Mouse (Mus musculus) kidney, adult 18-20 months (tissue): ENCODE results near the gene Zfp526.

Experiments
- DNase-seq: peaks from one replicate; pipeline ENCODE4 v3.0.0; 2021

Zfp526 gene

DNA sequence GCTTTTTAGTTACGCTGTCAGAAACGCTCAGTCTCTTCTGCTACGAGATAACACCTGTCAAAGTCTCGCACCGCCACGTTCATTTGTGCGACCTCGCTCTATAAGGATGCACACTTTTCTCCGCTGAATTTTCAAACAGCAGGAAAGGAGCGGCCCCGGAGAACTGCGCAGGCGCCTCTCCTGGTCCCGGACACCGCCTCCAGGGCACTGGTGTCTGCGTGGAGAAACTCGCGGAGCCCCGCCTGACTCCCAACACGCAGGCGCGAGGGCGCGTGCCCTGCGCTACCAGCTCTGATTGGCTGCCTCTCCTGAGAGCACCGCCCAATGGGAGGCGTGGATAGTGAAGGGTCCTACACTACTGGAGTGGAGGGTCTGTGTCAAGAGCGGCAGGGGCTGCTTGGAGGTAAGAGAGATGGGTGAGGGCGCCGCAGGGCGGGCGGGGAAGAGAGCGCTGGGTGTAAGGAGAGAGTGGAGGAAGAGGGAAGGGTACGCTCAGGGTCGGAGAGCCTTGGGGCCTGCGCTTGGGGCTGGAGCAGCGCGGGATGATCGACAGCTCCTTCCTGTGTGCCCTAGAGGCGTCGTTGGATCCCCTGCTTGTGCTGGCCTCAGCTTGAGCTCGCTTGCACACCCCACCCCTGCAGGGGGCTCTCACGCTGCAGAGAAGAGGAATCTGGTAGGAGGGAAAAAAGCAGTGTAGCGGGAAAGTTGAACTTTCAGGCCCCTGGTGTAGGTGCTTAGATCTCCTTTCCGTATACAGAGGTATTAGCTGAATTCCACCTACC is at the start of gene Zfp526:
Gene Zfp526, plus strand, starts transcription at position 324 of the 782 bp plus-strand sequence.
- DNase-seq, result peak; percentile 98

DNA sequence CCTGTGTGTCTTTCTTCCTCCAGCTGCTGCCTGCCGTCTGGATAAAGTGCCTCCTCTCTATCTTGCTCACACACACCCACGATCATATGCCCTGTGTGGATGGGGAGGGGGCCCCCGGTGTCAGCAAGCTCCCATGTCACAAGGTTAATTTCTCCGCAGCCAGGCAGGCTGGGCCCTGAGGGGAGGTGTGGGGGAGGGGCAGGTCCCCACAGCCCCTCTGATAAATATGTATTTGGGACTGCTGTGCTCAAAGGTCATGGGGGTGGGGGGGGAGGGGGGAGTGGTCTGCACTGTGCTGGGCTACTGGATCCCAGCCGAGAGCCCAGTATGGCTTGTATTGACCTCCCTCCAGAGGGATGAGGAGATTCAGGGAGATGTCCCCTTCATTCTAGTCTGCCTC is 48.6 kb upstream of the Zfp526 start:
- DNase-seq, result no peak

DNA sequence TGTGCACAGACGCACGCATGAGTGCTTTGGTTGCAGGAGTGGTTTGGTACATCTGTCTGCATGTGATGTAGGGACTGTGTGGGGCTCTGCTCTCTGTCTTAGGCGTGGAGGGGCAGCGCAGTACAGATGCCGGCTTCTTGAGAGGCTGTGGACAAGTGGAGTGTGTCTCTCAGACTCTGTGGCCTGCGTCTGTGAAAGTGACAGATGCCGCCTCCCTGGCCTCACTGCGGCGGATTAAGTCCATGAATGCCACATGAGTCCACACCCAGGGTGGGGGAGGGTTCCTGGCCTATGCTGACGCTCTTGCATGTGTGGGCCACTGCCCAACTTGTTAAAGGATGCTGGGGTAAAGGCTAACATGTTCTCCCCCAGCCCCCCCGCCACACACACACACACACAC is 46.9 kb upstream of the Zfp526 start:
- DNase-seq, result no peak

DNA sequence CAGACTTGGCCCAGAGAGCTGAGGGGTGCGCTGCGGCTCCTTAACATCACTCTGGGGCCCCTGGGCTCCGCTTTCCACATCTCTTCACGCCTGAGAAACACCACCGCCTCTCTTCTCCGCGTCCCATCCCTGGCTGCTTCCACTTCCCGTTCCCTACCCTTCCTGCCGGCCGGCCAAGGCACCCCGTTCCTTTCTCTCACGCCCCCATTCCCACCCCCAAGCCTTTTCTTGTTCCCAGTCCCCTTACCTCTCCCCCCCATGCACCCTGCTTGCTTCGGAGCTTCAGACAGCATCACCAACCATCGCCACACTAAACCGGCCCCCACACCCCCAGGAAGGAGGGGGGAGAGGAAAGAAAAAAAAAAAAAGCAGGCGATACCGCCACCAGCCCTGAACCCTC is 42.9 kb upstream of the Zfp526 start:
- no peak for DNase-seq

DNA sequence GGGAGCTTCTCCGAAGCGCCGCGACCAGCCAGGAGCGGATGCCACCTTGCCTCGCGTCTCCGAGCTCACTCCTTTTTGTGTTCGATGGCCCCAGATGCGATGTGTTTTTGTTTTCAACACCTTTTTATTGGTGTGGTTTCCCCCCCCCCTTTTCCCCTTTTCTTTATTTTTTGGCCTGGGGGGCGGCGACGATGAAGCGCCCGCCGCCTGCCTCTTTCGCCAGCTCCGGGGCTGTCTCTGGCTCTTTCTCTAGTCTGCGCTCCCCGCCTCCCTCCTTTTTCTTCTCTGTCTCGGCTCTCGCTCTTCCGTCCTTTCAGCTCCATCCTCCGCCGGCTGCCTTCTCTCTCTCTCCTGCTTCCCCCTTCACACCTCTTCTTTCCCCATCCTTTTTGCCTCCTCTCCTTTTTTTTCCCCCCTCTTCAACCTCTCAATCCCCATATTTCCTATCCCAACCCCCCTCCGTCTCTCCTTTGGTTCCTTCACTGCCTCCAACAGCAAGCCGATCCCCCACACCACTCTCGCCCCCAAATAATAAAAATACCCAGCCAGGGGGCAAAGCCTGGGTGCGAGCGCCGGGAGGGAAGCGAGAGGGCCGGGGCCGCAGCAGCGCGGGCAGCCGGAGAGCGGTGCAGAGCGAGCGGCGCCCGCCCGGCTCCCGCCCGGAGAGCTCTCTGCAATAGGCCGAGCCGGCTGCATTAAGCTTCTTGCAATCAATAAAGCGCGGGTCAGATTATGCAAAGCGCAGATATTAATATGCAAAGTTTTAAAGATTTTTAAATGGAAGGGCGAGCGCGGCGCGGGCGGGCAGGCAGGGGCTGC is 42.2 kb upstream of the Zfp526 start:
- no peak for DNase-seq

DNA sequence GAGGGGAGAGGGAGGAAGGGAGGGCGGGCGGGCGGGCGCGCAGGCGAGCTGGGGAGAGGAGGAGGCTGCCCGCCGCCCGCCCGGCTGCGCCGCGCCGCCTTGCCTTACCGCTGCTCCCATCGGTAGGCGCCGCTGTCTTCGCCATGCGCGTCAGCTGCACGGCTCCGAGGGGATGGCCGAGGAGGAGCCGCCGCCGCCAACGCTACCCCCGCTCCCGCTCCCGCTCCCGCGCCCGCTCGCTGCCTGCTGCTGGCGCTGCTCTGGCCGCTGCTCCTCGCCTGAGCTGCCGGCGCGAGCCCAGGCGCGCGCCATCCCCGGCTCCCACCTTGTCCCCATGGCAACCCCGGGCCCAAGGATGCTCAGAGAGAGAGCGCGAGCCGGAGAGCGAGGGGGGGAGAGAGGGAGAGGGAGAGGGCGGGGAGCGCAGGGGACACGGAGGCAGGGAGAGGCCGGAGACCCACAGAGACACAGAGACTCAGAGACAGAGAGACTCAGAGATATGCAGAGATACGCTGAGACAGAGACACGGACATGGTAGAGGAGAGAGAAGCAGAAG is 41.5 kb upstream of the Zfp526 start, which contains the start of gene Pou2f2:
Gene Pou2f2, minus strand, starts transcription at position 121 of the 556 bp plus-strand sequence.
- DNase-seq, result peak; percentile 60

DNA sequence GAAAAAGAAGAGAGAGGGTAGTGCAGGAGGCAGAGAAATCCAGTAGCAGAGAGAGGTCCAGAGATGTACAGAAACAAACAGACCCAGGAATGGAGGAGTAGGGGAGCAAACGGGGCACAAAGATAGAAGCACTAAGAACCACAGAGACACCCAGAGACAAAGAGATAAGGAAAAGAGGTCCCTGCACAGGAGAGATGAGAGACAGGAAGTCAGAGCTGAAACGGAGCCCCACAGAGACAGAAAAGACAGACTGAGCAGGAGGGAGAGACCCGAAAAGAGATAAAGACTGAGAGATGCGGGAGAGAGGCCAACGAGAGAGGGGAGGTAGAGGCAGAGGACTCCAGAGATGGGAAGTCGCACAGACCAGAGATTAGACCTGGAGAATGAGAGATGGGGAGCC is 40.7 kb upstream of the Zfp526 start:
- no peak for DNase-seq

DNA sequence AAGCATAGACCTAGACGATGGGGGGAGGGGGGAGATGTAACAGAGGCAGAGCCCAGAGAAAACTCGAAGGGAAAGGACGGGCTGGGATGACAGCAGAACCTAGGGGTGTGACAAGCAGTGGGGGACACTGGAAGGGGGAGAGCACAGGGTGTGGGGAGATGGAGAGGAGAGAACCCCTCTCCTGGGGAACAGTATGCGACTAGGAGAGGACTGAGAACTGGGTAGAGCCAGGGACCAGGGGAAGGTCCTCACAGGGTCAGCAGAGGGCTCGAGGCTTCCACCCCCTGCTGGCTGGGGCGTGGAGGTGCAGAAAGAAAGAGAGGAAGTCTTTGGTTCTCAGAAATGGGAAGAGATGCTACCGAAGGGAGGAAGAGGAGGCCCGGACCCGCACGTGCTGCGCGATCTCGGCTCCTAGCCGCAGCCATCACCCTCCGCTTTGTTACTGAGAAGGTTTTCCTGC is 39.9 kb upstream of the Zfp526 start:
- DNase-seq, result peak; percentile 21

DNA sequence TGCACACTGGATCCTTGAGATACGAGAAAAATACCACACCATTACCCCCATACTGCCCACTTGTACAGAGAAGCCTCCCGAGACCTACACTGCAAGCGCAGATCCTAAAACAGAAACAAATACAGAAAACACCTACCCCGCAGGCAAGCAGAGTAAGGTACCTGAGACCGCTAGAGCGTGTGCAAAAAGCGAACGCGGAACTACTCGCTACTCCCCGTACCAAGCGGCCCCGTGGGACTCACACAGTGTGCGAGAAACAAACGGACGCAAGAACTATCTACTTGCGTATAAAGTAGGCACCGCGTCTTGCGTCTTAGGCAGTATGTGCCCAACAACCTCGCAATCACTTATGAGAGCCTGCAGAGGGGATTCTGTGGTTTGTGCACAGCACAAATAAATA is 39.4 kb upstream of the Zfp526 start:
- DNase-seq, result no peak

DNA sequence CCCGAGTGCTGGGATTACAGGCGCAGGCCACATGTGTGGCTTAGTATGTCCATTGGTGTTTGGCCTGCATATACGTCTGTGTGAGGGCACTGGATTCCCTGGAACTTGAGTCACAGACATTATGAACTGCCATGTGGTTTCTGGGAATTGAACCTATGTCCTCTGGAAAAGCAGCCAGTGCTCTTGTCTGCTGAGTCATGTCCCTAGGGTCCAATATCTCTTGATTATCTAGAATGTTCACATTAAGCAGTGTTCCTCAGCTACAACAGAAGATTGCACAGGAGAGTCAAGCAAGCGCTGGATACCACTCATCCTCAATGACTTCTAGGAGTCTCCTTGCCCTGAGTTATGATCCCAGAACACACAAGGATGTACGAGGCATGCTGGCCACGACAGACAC is 37.1 kb upstream of the Zfp526 start:
- no peak for DNase-seq

DNA sequence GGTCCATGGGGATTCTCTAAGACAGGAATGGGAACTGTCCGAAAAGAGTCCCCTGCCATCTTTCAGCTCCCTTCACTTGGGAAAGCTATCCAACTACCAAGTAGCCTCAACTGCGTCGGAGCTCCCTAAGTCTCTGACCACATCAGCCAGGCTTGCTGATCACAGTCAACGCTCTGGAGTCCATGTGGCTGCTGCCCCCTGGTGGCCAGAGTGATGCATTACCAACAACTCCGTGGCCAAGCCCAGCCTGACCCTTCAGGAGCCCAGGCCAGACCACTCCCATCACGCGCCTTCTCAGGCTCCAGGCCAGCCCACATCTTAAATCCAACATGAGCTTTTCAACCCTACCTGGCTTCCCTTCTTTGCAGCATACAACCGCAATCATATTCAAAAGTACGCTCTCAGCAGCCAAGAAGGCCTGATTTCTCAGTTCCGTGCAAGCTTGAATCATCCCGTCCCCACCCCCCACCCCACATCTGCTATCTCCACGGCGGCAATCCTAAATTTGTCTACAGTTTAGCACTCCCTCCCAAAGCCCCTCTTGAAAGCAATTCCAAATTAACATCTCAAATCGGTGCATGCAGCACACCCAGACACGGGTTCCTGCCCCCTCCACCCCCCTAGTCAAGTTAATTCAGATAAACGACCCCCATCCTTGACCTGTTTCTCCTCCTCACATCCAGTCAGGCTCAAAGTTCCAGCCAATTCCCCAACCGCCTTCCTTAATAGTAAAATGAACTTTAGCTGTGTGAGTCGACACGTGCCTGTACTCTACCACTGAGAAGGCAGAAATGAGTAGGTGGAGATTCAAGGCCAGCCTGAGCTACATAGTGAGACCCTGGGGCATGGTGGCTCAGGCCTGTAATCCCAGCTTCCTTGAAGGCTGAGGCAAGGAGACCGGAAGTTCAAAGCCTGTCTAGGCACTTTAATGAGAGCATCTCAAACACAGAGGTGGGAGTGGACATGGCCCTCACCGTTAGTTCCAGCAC is 33.3 kb upstream of the Zfp526 start:
- DNase-seq, result peak; percentile 84

DNA sequence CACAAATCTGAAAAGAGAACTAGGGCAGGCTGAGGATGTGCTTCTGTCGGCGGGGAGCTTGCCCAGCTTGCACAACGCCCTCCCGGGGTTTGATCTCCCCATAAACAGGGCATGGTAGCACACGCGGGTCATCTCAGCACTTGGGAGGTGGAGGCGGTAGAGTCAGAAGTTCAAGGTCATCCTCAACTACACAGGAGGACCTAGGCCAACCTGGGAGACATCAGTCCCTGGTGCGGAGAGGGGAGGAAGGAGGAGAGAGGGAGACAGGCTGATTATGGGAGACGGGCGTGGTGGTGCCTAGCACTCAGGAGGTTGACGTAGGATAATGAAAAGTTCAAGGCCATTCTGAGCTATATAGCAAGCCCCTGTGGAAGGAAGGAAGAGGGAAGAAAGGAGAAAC is 30.4 kb upstream of the Zfp526 start:
- DNase-seq, result no peak

DNA sequence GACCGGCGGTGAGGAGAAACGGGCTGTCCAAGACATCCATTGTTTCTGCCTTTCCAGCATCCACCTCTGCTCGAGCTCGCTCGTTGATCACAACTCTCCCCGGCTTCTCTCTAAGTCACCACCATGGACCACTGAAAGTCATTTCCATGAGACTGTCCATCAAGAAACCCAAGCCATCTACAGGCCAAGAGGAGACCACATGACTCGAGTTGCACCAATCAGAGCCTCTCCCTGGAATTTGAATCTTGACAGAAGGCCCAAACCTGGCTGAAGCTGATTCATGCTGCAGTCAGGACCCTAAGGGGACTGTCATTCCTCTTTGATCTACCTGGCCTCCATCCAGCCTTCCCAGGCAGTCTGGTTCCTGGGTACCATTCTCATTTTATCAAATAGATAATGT is 29.1 kb upstream of the Zfp526 start:
- no peak for DNase-seq

DNA sequence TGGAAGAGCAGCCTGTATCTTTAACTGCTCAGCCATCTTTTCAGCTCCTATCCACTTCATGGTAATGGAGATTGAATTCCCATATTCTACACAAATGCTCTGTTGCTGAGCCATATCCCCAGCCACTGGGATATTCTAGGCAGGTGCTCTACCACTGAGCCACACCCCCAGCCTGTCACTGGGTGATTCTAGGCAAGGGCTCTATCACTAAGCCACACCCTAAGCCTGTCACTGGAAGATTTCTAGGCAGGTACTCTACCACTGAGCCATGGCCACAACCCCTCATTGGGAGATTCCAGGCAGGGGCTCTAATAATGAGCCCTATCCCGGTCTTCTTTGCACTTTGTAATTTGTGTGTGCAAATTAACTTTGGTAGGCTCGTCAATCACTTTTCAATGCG is 26.1 kb upstream of the Zfp526 start:
- no peak for DNase-seq

DNA sequence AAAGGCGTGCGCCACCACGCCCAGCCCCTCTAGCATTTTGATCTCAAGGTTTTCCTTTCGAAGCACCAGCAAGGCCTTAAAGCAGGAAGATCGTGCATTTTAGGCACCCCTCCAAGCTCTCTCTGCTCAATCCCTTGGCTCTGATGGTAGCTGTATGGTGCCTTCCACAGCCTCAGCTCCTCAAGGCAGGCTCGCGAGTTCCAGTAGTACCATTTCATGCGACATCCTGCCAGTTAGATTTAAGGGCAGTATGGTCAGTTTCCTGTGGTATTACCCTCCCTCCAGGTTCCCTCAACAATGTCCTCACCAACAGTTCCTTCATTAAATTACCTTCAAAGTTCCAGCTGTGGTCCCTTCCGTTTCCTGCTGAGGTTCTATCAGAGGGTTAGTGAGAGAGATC is 25.1 kb upstream of the Zfp526 start:
- no peak for DNase-seq

DNA sequence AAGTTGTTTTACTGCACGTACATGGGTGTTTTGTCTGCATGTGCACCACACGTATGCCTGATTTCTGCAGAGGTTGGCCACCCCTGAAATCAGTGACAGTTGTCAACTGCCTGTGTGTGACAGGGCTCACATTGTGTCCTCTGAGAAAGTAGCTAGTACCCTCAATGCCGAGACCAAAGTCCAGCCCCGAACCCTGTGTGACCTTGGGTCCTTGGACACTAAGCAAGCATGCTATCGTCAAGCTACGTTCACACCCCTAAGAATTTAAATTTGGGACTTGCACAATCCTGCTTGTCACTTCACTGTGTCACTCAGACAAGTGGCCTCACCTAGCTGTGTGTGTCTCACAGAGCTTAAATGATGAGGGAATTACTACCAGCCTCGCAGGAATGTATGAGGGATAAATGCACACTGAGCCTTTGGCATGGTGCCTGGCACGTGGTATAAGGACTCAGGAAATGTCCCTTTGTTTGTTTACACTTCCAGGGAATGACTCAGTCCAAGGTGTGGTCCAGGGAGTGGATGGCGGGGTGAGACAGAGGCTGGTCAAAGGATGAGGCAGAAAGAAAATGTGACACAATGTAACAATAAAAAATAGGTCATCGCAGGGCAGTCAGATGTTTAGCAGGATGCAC is 23.7 kb upstream of the Zfp526 start:
- peak; percentile 25 for DNase-seq

DNA sequence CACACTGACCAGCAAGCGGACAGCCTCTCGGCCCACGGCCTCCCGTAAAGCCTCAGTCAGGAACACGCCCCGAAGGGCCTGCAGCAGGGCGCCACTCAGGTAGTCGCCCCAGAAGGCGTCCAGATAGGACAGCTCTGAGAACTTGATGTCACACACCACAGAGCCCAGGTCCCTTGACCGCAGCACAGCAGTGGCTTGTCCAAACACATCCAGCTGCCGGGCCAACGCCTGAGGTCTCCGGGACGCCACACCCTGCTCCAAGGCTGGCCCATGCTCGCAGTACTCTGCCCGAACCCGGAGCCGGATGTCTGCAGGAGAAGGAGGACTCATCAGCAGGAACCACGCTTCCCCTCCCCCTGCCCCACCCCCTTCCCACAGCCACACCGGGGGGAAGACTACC is 17.6 kb upstream of the Zfp526 start:
- no peak for DNase-seq

DNA sequence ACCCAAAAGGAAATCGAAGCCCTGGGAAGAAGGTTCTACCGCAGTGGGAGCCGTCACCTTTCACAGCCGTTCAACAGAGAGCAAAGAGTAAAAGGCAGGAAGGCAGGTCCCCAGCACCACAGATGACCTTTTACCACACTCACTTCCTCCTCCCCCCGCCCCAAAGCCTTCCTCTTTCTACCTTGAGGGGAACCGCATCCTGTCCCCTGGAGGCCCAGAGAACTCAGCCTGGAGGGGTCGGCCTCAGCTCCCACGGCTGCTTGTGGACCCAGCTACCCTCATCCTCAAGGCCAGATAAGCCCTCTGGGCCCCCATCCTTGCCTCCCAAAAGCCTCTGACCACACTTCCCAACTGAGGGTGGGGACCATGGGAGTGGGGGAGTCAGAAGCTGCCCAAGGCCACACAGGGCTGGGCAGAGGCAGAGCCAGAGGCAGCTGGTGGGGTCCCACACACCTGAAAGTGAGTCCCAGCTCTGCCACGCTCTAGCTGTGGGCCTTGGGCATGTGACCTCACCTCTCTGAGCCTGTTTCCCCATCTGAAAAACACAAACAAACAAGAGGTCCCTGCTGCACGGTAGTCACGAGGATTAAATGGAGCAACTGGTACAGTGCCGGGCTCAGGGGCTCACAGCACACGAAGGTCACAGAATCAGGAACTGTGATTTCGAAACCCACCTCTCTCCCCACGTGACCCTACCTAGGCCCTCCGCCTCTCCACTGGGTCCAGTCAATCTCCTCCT is 15.7 kb upstream of the Zfp526 start:
- DNase-seq, result no peak

DNA sequence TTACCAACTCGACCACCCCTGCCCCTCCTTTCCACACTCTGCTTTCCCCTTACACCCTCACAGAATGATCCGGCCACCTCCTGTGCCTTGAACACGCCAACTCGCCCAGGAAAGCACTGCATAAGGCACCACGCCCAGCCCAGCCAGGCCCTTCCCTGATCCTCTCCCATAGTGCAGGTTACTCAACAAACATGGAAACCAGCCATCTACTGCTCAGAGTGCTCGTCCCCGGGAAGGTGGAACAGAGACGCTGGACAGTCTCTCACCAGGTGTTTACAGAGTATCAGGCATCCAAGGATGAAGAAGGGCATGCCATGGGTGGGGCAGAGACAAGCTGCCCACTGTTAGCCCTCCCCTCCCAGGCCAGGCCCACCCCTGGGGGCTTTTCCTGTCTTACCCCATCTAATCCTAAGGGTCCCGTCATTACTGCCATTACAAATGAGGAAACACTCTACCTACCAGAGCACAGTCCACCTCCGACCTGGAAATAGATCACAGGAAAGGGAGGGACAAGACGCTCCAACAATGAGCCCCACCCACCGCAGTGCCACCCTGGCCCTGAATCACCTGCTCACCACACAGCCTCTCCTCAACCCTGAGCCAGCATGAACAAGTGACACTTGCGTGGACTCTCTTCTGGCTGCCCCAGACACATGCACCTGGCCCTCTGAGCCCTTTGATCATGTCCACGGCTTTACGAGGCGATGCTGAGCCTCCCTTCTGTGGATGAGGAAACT is 15.0 kb upstream of the Zfp526 start:
- DNase-seq, result no peak

DNA sequence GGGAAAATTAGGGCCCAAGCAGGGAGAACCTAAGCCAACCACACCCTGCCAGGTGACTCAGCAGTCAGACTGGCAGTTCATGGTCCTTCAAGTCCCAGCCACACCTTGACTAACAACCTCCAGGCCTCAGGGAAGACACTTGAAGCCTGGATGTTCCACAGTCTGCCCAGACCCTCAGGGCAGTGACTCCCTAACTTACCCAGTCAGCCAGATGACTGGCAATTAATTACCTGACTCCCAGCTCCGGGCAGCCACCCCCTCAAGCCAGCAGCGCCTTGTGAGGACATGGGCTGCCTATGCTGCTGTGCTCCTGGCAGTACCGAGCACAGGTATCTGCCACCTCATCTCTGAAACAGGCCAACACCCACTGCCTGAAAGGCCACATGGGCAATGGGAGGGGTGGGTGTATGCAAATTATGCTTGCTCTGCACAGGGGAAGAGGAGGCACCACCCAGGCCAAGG is 12.0 kb upstream of the Zfp526 start:
- DNase-seq, result no peak
